Mouse (Mus musculus) midbrain, embryonic 16.5 days (tissue): ENCODE results near the gene Pbxip1. TPM values are rescaled to one million over a fixed set of nuclear protein-coding genes. Genes with fewer than 3 reads are reported as not detected.
A peak's percentile ranks its signal among the peaks of the same experiment; 100 is the strongest.

Source experiments
- ATAC-seq: fragments of 200-750 bp; cut with Nextera tagmentation; 2 replicates; pipeline ENCODE4 v1.8.0; 2017; ENCODE audit warnings: moderate TSS enrichment
- H3K27ac ChIP-seq: fragments of 300-500 bp; sonication (generic); 2 replicates; pipeline ENCODE4 v1.5.1; 2014; ENCODE audit warnings: mild to moderate bottlenecking, low read length, mixed read lengths
- H3K27me3 ChIP-seq: fragments of 300-500 bp; sonication (generic); 2 replicates; pipeline ENCODE4 v1.6.1; 2014; ENCODE audit warnings: low read depth, low read length, mixed read lengths; ENCODE audit not compliant: control insufficient read depth, insufficient read depth
- H3K36me3 ChIP-seq: fragments of 300-500 bp; sonication (generic); 2 replicates; pipeline ENCODE4 v1.6.1; 2014; ENCODE audit warnings: mild to moderate bottlenecking, low read length, moderate library complexity, mixed read lengths; ENCODE audit not compliant: control insufficient read depth, insufficient read depth
- H3K4me1 ChIP-seq: fragments of 300-500 bp; sonication (generic); 2 replicates; pipeline ENCODE4 v1.6.1; 2014; ENCODE audit warnings: mild to moderate bottlenecking, low read length, mixed read lengths; ENCODE audit not compliant: control insufficient read depth, insufficient read depth
- H3K4me2 ChIP-seq: fragments of 300-500 bp; sonication (generic); 2 replicates; pipeline ENCODE4 v1.6.1; 2014; ENCODE audit warnings: mild to moderate bottlenecking, low read length, mixed read lengths
- H3K4me3 ChIP-seq: fragments of 300-500 bp; sonication (generic); 2 replicates; pipeline ENCODE4 v1.5.1; 2014; ENCODE audit warnings: low read depth, mild to moderate bottlenecking, low read length, moderate library complexity, mixed read lengths
- H3K9ac ChIP-seq: fragments of 300-500 bp; sonication (generic); 2 replicates; pipeline ENCODE4 v1.6.1; 2014; ENCODE audit warnings: low read depth, low read length, mixed read lengths
- H3K9me3 ChIP-seq: fragments of 300-500 bp; sonication (generic); replicated peaks from 2 replicates; pipeline ENCODE4 v1.6.1; 2014; ENCODE audit warnings: mild to moderate bottlenecking, low read length, mixed read lengths; ENCODE audit not compliant: control insufficient read depth, poor library complexity, severe bottlenecking
- WGBS: fragments of 180-500 bp; shearing (Covaris S2); extraction: QIAGEN DNeasy Blood & Tissue Kit; methylation state at CpG from one replicate; pipeline ENCODE4 v1.1.7; 2014; 5-methylcytosine and 5-hydroxymethylcytosine counted together
- polyA plus RNA-seq: library from polyadenylated mRNA; unstranded; fragments of >200 nt; fragmentation: Nextera tagmentation; extraction: Ambion mirVana; gene quantifications from 2 replicates; pipeline ENCODE4 v1.2.1, GENCODE M21; 2015

Gene Pbxip1
- polyA plus RNA-seq, 1 experiment from 2014 or later = 18.5 TPM

DNA sequence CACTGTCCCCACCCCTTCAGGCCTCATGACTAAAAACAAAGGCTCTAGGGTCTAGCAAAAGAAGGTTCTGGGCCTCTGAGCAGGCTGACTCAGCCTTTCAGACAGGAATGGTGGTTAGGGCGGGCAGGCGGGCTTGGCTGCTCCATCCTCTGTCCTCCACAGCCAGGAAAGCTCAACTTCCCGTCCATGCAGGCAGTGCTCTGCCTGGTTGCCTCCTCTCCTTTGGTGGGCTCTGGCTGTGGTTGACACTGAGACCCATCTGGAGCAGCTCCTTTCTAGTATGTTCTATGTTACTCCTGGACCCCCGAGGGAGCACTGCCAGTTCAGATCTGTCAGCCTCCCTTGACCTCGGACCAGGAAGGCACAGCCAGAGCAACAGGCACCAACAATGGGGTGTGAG is 33.8 kb upstream of the Pbxip1 start, which contains the start of gene Lenep:
TSS of gene Lenep (minus strand) at position 101 of the 400 bp plus-strand sequence.
- WGBS = 79% methylated on average over 5 of the region's 5 CpGs
- no peaks in the 10 kb centered on the region for H3K9me3 ChIP-seq
- peaks cover 9% of the 10 kb centered on the region for H3K36me3 ChIP-seq
- H3K9ac ChIP-seq = no peak within 1 kb of the TSS
- H3K27ac ChIP-seq = no peak within 1 kb of the TSS
- H3K27me3 ChIP-seq = no peaks in the 10 kb centered on the region
- no peaks in the 10 kb centered on the region for H3K4me1 ChIP-seq
- no peak within 1 kb of the TSS for H3K4me2 ChIP-seq
- no peak for ATAC-seq
- H3K4me3 ChIP-seq = no peak within 1 kb of the TSS

DNA sequence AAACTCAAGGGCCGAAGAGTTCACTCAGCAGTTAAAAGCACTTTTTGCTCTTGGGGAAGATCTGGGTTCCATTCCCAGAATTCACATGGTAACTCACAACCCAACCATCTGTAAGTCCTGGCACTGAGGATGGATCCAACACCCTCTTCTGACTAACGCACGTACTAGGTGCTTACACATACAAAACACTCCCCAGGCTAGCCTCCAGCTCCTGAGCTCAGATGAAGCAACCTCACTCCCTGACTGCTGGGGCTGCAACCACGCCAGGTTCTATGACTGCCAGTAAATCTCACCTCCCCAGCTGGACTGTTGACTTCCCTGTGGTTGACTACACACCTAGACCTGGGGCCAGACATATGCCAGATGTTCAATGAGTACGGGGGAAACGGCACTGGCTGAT is 29.6 kb upstream of the Pbxip1 start:
- ATAC-seq = no peak
- Histone ChIP-seq H3K36me3 (peaks cover 13% of the 10 kb centered on the region), H3K27ac (no peak overlapping the region), H3K9ac (no peak overlapping the region), H3K27me3 (no peaks in the 10 kb centered on the region), H3K4me1 (peaks cover 7% of the 10 kb centered on the region), H3K9me3 (no peaks in the 10 kb centered on the region), H3K4me3 (no peak overlapping the region), H3K4me2 (no peak overlapping the region)
- 93% methylated on average over 6 of the region's 6 CpGs for WGBS

GRCm38 (mm10) chr3:89408448-89408847 is 28.1 kb upstream of the Pbxip1 start:
- no peak overlapping the region for H3K9ac ChIP-seq
- H3K27ac ChIP-seq = no peak overlapping the region
- peaks cover 10% of the 10 kb centered on the region for H3K36me3 ChIP-seq
- H3K27me3 ChIP-seq = no peaks in the 10 kb centered on the region
- no peak for ATAC-seq
- 64% methylated on average over 16 of the region's 16 CpGs for whole genome bisulfite sequencing
- no peak overlapping the region for H3K4me3 ChIP-seq
- no peak overlapping the region for H3K4me2 ChIP-seq
- peaks cover 11% of the 10 kb centered on the region for H3K4me1 ChIP-seq
- no peaks in the 10 kb centered on the region for H3K9me3 ChIP-seq

GRCm38 (mm10) chr3:89409701-89410100 is 26.8 kb upstream of the Pbxip1 start:
- ATAC-seq = no peak
- Histone ChIP-seq H3K4me3 (no peak overlapping the region), H3K9ac (no peak overlapping the region), H3K36me3 (peaks cover 7% of the 10 kb centered on the region; the same call in 1 of the 2 replicates), H3K4me1 (peaks cover 11% of the 10 kb centered on the region), H3K9me3 (no peaks in the 10 kb centered on the region), H3K27ac (no peak overlapping the region), H3K4me2 (no peak overlapping the region), H3K27me3 (no peaks in the 10 kb centered on the region)
- WGBS = 90% methylated on average over 3 of the region's 3 CpGs

DNA sequence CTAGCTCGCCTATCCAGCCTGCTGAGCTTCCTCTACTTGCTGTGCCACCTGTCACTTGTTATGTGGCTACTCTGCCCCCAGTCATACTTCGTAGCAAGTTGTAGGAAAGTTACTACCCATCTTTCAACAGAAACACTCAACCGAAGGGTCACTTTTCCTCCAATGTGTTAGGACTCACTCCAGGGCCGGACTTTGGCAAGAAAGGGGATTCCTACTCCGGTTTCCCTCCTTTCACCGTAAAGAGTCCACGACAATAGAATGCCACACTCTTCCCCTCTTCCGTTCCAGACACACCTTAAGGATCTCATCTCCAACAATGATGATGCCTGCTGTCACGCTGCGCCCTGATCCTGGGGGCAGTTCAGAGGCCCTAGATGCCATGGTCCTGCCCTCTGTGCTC is 25.6 kb upstream of the Pbxip1 start:
- Histone ChIP-seq H3K9ac (peak overlapping the region; percentile 65), H3K36me3 (peaks cover 10% of the 10 kb centered on the region; the same call in 1 of the 2 replicates), H3K4me2 (peak overlapping the region; percentile 85), H3K27ac (peak overlapping the region; percentile 65), H3K4me1 (peaks cover 11% of the 10 kb centered on the region), H3K9me3 (no peaks in the 10 kb centered on the region), H3K27me3 (no peaks in the 10 kb centered on the region), H3K4me3 (peak overlapping the region; percentile 48)
- 78% methylated on average over 10 of the region's 10 CpGs for WGBS
- ATAC-seq = no peak

DNA sequence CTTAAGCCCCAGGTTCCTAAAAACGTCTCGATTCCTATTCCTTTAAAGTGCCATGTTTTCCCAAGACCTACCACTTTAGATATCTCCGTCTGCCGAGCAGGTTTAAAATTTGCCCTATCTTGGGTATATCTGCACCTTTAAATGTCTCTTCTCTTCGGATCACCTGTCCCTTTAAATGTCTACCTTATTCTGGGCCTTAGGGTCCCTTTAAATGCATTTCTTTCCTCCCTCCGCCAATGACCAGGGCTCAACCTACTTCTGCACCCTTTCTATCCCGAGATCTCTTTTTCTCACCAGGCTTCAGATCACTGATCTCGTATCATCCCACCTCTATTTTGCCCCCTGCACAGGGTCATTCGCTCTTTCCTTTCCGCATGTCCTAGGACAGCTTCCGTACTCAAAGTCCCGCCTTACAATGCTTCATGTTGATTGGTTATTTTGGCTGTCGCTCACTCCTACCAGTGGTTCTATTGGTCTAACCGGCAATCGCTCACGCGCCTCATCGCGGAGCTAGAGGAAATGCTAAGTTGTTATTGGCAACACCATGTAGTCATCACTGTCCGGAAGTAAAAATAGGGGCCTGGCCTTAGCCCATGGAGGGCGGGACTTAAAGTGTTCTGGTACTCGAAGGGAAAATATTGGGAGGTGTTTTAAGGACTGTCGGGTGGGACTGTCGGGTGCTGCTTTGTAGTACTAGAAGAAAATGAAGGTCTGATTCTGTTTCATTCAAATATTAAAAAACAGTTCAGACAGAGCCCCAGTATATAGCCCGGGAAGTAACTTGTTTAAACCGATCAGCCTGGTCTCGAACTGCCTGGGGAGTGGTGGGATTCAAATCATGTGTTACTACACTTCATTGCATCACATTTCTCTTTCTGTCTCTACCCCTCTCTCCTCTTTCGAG is 24.8 kb upstream of the Pbxip1 start, which contains the start of gene Flad1:
TSS of gene Flad1 (minus strand) at position 381 of the 904 bp plus-strand sequence.
- peak; percentile 100 for ATAC-seq
- Histone ChIP-seq H3K4me2 (peak within 1 kb of the TSS; percentile 85), H3K9ac (peak within 1 kb of the TSS; percentile 65), H3K27me3 (no peaks in the 10 kb centered on the region), H3K4me3 (peak within 1 kb of the TSS; percentile 48), H3K9me3 (no peaks in the 10 kb centered on the region), H3K4me1 (peaks cover 11% of the 10 kb centered on the region), H3K36me3 (peaks cover 10% of the 10 kb centered on the region; the same call in 1 of the 2 replicates), H3K27ac (peak within 1 kb of the TSS; percentile 65)
- WGBS = 6% methylated on average over 28 of the region's 28 CpGs

- Histone ChIP-seq H3K27ac (no peak overlapping the region), H3K9me3 (no peaks in the 10 kb centered on the region), H3K36me3 (peaks cover 4% of the 10 kb centered on the region; the same call in 1 of the 2 replicates), H3K27me3 (no peaks in the 10 kb centered on the region), H3K4me3 (no peak overlapping the region), H3K4me2 (no peak overlapping the region), H3K9ac (no peak overlapping the region), H3K4me1 (peaks cover 20% of the 10 kb centered on the region)
- no peak for ATAC-seq
- WGBS = 95% methylated on average over 8 of the region's 8 CpGs
These were observed 20.3 kb upstream of the Pbxip1 start for GRCm38 (mm10) chr3:89416158-89416557.

DNA sequence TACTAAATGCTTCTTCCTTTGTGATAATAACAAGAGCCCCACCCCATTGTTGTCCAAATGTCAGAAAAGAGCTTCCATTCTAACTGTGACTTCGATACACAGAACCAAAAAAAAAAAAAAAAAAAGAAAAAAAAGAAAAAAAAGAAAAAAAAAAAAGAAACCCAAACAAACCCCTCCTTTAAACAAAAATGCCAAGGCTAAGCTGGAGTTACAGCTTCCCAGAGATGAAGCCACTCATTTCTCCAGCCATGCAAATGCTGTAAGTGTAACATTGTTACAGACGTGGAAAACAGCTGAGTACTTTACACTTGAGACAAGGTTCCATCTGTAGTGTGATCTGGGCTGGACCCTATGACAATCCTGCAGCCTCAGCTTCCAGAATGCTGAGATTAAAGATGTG is 19.4 kb upstream of the Pbxip1 start:
- peaks cover 23% of the 10 kb centered on the region for H3K4me1 ChIP-seq
- H3K4me2 ChIP-seq = peak overlapping the region; percentile 93
- ATAC-seq = no peak
- no peak overlapping the region for H3K27ac ChIP-seq
- no peak overlapping the region for H3K9ac ChIP-seq
- 21% methylated on average over 2 of the region's 2 CpGs for WGBS
- H3K27me3 ChIP-seq = no peaks in the 10 kb centered on the region
- H3K36me3 ChIP-seq = peaks cover 4% of the 10 kb centered on the region; the same call in 1 of the 2 replicates
- no peaks in the 10 kb centered on the region for H3K9me3 ChIP-seq
- peak overlapping the region; percentile 63 for H3K4me3 ChIP-seq

- H3K27me3 ChIP-seq = no peaks in the 10 kb centered on the region
- H3K27ac ChIP-seq = peak overlapping the region; percentile 12; the same call in 1 of the 2 replicates
- peaks cover 4% of the 10 kb centered on the region; the same call in 1 of the 2 replicates for H3K36me3 ChIP-seq
- H3K9ac ChIP-seq = peak overlapping the region; percentile 37; the same call in 1 of the 2 replicates
- ATAC-seq = peak; percentile 64
- under 1% methylated on average over 20 of the region's 20 CpGs for WGBS
- H3K4me2 ChIP-seq = peak overlapping the region; percentile 93
- peaks cover 19% of the 10 kb centered on the region for H3K4me1 ChIP-seq
- H3K4me3 ChIP-seq = peak overlapping the region; percentile 63
- H3K9me3 ChIP-seq = no peaks in the 10 kb centered on the region
These were observed 18.7 kb upstream of the Pbxip1 start for GRCm38 (mm10) chr3:89417840-89418169.
